Mouse (Mus musculus) spleen, postnatal 10 days (tissue): Measurements from ENCODE around the gene Fgg.

Source experiments
- DNase-seq, 2 experiments: peaks; one replicate each; pipeline ENCODE4 v3.0.0; 2021 to 2022; ENCODE audit warnings: low spot score in 2 of 2

Gene Fgg

GRCm38 (mm10) chr3:83025475-83026301 is 18.2 kb downstream of the Fgg start, which contains the start of gene Fga:
TSS of gene Fga (plus strand) at chr3:83026076.
- no peak for DNase-seq

- DNase-seq: no peak
Observed at GRCm38 (mm10) chr3:83027546-83028251, 20.2 kb downstream of the Fgg start.

GRCm38 (mm10) chr3:83030331-83030730 is 22.8 kb downstream of the Fgg start:
- no peak for DNase-seq

- DNase-seq: no peak
Observed at GRCm38 (mm10) chr3:83032746-83033308, 25.3 kb downstream of the Fgg start.

- no peak for DNase-seq
Observed at GRCm38 (mm10) chr3:83033801-83034200, 26.3 kb downstream of the Fgg start.

GRCm38 (mm10) chr3:83038865-83039264 is 31.3 kb downstream of the Fgg start:
- DNase-seq: no peak

GRCm38 (mm10) chr3:83039666-83040065 is 32.1 kb downstream of the Fgg start:
- DNase-seq: no peak

GRCm38 (mm10) chr3:83042451-83042850 is 34.9 kb downstream of the Fgg start:
- no peak for DNase-seq

GRCm38 (mm10) chr3:83046649-83047048 is 39.1 kb downstream of the Fgg start:
- DNase-seq: no peak

GRCm38 (mm10) chr3:83049680-83050079 is 42.2 kb downstream of the Fgg start, which contains the start of gene Fgb:
TSS of gene Fgb (minus strand) at chr3:83049863.
- no peak for DNase-seq

- no peak for DNase-seq
Observed at GRCm38 (mm10) chr3:83050661-83051060, 43.1 kb downstream of the Fgg start.

- DNase-seq: no peak
Observed at GRCm38 (mm10) chr3:83052102-83052501, 44.6 kb downstream of the Fgg start.

- DNase-seq: no peak
Observed at GRCm38 (mm10) chr3:83053126-83053525, 45.6 kb downstream of the Fgg start.

GRCm38 (mm10) chr3:83053758-83054157 is 46.2 kb downstream of the Fgg start:
- peak in 1 of 2 experiments; percentile 37 for DNase-seq

GRCm38 (mm10) chr3:83054759-83055158 is 47.2 kb downstream of the Fgg start:
- DNase-seq: no peak

GRCm38 (mm10) chr3:83055281-83056038 is 47.9 kb downstream of the Fgg start, which contains the start of gene Plrg1:
TSS of gene Plrg1 (plus strand) at chr3:83055522.
- peak; percentile 95 to 99 for DNase-seq

GRCm38 (mm10) chr3:83057046-83057445 is 49.5 kb downstream of the Fgg start:
- no peak for DNase-seq
